Mouse (Mus musculus) layer of hippocampus, adult 18-20 months (tissue): ENCODE data around the gene Pde4d. TPM values are rescaled to one million over a fixed set of nuclear protein-coding genes. Genes with fewer than 3 reads are reported as not detected.

Experiments used
- DNase-seq, 2 experiments: peaks; one replicate each; pipeline ENCODE4 v3.0.0; 2022; ENCODE audit warnings: low spot score in 2 of 2
- total RNA-seq, 2 experiments: library from RNA; stranded (reverse); gene quantifications; 2 replicates each; pipeline ENCODE4 v1.2.3; 2021

Pde4d gene
- total RNA-seq, 2 experiments from 2014 or later: 67.4 to 71.2 TPM

DNA sequence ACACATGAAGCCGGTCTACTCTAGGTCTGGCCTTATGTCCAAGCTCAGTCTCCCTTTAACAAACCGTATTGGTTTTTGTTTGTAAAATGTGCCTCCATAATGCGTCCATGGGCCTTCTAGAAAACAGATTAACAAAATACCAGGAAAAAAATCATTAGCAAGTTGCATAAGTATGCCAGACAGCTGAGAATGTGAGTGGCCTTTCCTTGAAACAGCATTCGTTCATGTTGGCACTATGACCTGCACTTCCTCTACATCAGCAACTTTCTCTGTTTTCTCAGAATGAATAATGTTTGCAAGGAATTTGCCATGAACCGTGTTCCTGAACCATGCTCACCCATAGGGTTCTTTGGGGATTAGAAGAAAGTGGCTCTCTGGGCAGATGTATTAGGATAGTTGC lies 998.4 kb downstream of the Pde4d start:
- no peak for DNase-seq

DNA sequence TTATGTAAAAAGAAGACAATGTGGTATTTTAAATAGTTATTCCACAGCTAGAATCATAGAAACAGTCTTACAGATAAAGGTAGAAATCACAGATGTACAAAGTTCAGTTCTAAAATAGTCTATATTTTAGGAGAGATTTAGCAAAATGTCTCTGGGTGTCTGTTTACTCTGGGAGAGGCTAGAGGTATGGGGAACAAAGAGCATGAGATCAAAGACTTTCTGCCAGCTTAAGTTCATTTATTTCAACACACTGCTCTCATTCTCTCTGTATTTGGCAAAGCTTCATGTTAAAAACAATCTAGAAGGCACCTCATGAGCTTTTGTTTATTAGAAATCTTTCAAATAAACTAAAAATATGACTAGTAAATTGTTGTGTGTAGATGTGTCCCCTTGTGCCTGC lies 1024.6 kb downstream of the Pde4d start:
- DNase-seq: no peak

DNA sequence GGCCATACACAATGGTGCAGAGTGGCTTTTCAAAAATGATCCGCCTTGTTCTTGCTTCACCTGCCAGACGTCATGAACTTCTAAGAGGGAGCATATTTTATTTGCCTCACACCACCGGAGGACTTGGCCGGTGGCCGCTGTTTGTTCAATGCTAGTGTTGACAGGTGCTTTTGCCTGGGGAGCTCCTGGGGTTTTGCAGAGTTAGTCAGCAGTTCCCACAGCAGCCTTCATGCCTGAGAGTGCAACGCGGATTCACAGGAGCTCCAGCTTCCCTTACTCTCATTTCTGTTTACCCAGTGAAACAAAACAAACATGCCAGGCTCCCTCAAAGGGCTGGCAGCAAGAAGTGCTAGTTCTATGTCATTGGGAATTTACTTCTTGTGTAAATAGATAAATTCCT lies 1031.7 kb downstream of the Pde4d start:
- no peak for DNase-seq

DNA sequence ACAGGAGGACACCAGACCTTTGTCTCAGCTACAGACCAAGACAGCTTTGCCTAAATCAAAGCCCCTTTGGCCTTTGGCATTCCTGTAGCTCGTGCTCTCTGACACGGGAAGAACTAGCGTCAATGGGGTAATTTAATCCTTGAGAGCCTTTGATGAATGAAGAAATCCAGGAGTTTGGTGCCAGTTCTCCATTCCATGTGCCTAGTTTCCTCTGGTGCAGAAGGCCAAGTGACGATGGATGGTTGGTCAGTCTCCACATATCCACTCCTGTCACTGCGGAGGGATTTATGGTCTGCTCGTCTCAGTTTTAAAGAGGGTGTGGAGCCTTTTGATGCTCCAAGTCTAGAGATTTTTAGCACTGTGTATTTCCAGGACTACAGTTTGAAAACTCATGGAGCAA lies 1036.4 kb downstream of the Pde4d start:
- DNase-seq: no peak

DNA sequence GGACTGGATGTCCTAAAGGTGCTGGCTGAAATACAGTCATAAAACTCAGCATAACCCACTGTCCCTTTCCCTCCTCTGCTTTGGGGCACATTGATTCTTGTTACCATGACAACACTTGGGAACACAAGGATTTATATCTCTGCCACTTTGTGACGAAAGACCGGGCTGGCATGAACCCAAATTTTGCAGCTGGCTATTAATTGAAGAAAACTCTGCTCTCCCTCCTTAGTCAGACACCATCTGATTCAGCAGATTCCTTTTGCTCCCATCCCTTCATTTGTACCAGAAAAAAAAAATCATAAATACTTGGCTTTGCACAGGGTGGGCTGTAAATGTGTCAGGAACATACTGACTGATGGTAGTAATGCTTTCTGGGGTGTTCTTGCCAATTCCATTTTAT lies 1037.6 kb downstream of the Pde4d start:
- DNase-seq: peak; percentile 39 to 70

DNA sequence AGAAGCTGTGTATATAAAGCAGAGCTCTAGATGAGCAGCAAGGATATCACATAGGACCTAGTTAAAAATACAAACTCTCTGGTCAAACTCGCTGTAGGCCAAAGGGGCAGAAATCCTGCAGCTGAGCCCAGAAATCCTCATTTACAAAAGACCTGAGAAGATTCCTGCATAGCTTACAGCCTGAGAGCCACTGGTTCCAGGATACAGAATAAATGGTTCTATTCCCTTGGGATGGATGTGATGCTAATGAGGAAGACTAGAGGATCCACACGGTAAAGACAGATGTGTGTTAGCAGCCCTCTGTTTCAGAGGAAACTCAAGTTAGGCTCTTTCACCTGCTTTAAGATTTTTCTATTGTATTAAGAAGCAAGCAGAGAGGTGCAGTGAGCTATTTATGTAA lies 1041.1 kb downstream of the Pde4d start:
- no peak for DNase-seq

DNA sequence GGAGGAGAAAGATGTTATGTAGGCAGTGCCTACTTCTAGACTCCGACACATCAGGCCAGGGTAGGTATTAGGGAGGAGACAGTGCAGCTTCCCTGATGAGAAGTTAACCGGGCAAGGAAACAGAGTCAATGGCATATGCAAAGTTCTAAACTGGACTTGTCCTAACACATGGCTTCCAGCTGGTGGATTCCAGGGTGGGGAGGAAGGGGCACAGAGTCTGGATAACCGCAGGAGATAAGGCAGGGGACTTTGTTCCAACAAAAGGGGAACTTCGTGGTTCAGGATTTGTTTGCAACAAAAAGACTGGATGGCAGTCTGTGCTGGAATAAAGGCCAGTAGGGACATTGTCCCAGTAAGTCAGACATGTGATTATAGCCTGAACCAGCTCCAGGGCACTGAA lies 1042.1 kb downstream of the Pde4d start:
- no peak for DNase-seq

DNA sequence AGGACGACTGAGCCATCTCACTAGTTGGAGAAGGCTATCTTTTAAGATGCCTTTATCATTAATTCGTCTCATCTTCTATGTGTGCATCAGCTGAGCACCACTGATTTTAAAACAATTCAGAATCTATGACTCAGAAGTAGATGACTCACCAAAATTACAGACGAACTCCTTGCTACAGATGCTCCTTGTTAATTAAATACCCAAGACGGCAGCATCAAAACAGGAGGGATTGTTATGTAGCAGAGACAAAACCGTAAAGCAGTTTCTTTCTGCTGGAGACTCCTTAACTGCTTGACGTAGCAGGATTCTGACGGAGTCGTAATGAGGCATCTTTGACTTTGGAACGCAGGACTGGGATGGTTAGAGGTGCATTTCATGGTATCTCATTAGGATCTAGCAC lies 1050.6 kb downstream of the Pde4d start:
- peak in 1 of 2 experiments; percentile 26 for DNase-seq

DNA sequence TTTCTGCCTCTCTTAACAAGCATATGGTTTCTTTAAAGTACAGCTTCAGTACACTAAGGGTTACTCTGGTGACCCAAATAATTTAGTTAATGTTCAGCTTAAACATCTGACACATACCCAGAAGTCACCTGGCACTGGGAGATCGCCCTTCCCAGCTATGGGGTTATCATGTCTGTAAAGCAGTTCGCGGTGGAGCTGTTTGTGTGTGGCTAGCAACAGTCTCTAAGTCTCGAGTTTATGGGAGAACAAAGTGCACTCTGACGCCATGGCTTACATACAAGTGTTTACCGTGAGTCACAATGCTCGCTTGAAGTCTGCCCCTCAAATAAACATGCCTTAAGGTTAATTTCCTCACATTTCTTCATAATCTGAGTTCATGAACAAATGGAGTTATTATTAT lies 1053.0 kb downstream of the Pde4d start:
- no peak for DNase-seq

DNA sequence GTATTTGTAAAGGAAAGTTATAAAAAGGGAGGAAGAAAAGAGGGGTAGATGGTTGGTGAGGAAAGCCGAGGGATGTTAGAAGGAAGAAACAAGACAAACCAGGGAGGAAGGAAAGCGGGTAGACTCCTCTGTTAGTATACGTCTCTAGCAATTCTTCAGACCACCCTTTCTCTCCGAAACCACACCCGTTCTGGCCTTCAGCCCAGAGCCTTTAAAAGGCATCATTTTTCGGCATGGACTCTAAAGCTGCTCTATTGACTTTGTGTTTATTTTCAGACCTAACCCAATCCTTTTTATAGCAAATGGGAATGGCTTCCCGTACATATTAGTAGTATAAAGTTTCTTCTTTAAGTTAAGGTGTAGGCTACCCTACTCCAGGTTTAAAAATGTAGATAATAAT lies 1057.0 kb downstream of the Pde4d start:
- DNase-seq: no peak

DNA sequence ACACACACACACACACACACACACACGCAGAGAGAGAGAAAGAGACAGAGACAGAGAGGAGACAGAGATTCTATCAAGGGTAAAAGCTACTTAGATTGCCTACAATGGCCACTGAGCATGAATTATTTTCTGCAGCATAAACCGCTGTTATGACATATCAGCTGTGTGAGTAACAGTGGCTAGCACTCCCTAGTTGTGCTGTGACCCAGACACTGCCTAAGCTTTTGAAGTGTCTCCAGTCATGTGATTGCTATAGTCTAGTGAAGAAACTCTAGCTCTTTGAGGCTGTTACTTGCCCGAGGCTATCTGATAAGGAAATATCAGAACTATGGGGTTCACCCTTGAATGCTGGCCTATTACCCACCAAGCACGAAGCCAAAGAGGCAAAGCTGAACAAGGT lies 1058.7 kb downstream of the Pde4d start:
- no peak for DNase-seq

DNA sequence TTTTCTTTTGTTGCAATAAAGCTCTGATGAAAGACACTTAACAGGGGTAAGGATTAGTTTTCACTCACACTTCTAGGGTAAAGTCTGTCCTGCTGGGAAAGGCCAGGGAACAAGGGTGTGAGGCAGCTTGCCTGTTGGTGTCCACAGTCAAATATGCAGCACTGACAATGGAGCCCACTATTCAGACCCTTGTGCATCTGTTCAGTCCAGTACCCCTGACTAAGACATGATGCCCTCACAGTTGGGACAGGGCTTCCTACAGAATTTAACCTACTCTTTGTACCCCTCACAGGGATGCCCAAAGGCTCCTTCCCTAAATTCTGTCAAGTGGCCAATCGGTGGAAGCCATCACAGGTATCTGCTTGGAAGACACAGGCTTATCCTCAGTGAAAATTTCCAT lies 1068.4 kb downstream of the Pde4d start:
- DNase-seq: no peak

DNA sequence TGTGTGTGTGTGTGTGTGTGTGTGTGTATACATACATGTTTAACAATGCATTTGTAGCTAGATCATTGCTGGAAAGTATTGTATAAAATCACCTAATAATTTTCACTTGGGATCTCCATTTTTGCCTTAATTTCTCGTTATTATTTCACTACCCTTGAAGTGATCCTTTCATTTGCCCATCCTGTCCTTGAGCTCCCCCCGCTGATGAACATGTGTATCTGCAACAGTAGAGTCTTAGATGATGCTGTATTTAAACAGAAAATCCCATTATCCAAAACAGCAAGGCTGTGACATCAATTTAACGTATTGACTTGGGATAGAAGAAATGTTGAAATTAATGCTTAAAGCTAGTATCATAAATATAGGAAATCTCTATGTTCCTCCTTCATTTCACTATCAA lies 1069.7 kb downstream of the Pde4d start:
- DNase-seq: no peak

DNA sequence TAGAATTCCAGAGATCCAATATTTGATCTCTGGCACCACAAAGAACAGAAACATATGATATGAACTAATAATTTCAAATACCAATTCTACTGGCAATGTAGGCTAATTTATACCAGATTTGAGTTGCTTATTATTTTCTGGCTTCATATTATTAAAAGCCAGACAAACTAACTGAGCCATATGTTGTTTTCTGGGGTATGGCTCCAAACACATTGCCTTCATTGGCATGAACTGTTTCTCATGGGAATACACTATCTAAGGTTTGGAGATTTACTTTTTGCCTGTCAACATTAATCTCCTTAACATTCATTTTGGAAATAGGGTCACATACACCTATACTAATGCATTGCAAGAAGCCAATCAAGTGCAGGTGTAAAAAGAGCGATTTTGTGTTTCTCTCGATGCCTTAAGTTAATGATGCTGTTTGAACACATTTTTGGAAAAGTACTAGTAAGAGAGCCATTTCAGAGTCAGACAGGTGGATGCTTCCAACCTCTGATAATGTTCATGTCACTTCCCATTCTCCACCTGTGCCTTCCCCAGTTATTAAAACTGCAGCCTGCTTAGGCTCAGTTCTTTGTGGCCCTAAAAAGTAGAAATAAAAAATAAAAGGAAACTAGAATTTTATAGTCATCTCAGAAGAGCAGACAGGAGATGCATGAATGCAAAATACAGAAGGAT lies 1070.4 kb downstream of the Pde4d start:
- no peak for DNase-seq

DNA sequence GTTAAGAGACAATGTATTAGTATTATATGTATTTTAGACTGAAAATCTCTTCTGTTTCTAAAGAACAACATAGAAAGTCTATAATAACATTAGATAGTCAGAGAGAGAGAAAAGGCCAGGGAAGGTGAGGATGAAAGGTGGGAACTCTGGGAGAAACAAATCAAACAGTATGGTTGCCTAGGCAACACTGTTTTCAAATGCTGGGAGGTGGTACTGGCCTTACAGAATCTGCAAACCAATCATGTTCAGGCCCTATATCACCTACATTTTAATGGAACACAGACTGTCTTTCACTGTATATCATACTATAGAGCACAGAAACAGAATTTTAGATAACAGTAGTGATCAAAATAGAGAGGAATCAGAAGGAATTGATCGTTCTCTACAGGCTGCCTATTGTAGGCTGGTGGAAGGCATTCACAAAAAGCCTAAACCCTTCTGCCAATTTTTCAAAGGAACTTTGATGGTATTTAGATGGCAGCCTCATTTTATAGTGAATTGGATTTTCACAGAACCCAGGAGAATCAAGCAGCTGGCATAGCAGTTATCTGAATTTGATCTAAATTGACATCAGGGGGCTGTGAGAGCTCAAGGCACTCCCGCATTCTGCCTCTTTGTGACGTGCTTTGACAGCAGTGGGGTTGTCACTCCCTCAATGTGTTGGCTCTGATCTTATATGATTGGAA lies 1084.2 kb downstream of the Pde4d start:
- no peak for DNase-seq

DNA sequence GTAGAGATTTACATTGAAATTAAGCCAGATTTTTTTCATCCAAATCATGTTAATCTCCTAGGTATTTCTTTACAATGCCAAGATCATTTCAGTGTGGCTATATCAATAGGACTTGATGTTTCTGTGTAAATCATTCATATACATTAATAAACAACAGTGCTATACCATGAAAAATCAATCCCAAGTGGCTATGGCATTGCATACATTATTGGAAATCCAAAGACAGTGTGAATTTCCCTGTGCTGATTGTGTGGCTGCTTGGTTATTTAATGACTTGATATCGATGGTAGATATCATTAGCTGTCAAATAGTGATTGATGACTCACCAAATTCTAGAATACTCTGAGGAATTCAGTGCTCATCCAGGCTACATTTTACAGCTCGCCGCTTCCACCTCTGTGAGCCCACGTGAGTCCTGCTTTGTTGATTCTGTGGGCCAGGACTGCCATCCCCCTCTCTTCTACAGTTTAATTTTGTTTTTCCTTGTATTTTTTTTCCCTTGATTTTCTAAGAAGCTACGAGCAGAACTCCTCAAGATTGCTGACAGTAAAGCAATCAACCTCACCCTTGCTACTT lies 1085.0 kb downstream of the Pde4d start:
- no peak for DNase-seq

DNA sequence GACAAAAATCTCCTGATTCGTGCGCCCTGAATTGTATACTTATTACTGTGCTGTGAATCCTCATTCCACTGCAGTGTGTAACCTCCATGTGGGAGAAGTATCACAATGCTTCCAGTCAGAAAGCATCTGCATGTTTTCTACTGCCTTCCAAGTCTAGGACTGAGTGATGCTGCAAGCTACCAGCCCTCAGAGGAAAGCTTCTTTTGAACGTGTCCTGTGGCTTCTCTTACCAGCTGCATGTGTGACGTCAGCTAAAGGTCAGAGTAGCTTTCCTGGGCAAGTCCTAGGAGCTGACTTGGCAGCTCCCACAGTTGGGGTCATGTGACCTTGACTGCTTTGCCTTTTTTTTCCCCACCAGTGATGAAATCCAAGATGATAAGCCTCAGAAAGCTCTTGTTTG lies 1086.9 kb downstream of the Pde4d start:
- no peak for DNase-seq

DNA sequence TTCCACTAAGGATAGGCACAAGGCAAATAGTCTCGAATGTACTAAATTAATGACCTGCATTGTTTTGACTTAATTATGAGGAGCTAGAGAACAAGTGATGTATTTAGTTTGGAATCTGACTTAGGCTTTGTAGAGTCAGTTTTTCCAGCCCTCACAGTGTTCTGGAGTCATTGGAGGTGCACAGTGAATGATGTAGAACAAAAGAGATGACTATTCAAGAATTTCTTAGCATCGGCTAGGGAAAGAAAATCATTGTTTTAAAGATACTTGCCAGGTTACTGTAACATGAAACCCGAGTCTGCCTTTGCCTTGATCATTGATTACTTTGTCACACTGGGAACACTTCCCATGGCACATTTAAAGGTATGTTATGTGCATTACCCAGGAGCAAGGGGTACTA lies 1089.6 kb downstream of the Pde4d start:
- no peak for DNase-seq

DNA sequence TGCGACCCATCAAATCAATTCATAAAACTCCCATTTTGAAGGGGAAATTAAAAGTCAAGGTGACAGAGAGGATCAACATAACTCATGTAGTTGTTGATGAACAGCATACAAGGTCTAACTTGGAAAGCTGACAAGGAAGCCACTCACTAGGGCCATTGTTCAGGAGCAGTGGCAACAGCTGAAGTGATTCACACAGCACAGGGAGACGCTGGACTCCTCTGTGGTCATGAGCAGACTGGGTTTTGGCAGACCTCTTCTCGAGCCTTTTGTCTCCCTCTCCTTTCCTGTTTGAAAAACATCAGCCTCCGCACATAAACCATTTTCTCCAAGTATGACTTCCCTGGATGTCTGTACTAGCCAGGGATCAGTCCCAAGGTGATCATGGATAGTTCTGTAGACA lies 1094.9 kb downstream of the Pde4d start:
- no peak for DNase-seq

DNA sequence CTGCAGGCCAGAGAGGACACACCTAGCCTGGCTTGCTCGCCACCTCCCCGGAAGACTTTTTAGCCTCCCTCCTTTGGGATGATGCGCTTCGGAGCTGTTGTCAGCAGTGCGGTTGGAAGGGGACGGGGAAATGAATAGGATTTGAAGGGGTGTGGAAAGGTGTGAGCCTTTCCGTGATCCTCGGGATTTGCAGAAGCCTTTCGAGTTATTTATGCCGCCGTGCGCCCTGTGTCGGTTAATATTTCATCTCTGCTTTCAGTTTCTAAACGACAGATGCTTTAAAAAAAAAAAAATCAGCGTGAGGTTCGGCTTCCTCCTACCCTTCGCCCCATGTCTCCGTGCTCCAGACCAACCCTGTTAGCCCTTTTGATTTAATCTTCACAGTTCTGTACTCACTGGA lies 1096.6 kb downstream of the Pde4d start:
- no peak for DNase-seq

DNA sequence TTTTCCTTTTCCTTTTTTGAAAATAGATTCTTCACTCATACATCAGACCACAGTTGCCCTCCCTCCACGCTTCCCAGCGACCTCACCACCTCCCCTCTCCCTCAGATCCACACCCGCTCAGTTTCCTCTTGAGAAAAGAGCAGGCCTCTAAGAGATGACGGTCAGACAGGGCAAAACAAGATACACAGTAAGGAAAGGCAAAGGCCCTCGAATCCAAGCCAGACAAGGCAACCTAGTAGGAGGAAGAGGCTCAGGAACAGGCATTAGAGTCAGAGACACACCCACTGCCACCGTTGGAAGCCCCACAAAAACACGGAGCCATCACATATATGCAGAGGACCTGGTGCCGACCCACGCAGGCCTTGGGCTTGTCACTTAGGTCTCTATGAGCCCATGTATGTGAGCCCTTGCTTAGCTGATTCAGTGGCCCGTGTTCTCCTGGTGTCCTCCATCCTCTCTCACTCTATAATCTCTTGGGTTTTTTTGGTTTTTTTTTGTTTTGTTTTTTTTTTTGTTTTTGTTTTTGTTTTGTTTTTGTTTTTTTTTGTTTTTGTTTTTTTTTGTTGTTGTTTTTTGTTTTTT lies 1097.3 kb downstream of the Pde4d start:
- no peak for DNase-seq

DNA sequence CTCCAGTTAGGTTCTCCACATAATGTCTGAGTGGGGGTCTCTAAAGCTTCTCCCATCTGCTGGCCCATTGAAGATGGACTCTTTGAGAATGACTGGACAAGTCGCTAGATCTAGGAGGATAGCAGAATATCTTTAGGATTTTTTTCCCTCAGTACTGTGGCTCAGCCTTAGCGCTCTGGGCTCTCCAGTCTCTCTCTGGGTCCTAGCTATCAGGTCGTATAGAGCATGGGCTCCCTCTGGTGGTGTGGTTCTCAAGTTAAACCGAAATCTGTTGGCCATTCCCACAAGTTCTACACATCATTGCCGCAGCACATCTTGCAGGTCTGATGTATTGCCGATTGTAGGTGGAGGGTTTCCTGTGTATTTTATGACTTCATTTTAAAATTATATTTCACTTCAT lies 1098.0 kb downstream of the Pde4d start:
- DNase-seq: peak; percentile 59 to 92

DNA sequence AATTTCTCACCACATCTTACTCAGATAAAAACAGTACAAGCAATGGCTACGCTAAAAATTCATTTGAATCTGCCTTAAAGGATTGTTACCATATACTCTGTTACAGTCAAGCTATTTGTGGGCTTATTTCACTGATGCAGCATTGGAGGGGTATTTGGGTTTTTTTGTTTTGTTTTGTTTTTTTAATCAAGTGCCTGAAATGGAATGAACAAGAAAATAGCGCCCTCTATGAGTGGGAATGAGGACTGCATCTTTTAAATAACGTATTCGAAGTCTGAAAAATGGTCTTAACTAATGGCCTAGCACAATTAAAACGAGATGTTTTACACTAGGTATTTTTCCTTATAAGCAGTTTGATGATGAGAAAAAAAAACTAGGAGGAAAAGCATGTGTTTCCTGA lies 1098.5 kb downstream of the Pde4d start:
- no peak for DNase-seq
